Mouse (Mus musculus) megakaryocyte, embryonic 14.5 days (primary cell): Measurements from ENCODE around the gene Mpdu1. TPM values are rescaled to one million over a fixed set of nuclear protein-coding genes. Genes with fewer than 3 reads are reported as not detected.

Experiments used
- H3K27me3 ChIP-seq: replicated peaks from 2 replicates; pipeline ENCODE3; 2012; ENCODE audit warnings: inconsistent platforms
- H3K36me3 ChIP-seq: replicated peaks from 2 replicates; pipeline ENCODE3; 2012; ENCODE audit warnings: low read length, inconsistent platforms, mixed read lengths
- H3K4me1 ChIP-seq: 2 replicates; pipeline ENCODE4 v1.6.1; 2012; ENCODE audit warnings: inconsistent platforms
- H3K4me3 ChIP-seq: replicated peaks from 2 replicates; pipeline ENCODE3; 2012; ENCODE audit warnings: moderate library complexity, mild to moderate bottlenecking, inconsistent platforms
- H3K9me3 ChIP-seq: 2 replicates; pipeline ENCODE4 v1.6.1; 2012; ENCODE audit warnings: inconsistent platforms
- FLI1 ChIP-seq: IDR thresholded peaks from 2 replicates; pipeline ENCODE4 v1.6.1; 2012; ENCODE audit warnings: low read length, inconsistent platforms, mixed read lengths
- GATA1 ChIP-seq: IDR thresholded peaks from 3 replicates; pipeline ENCODE4 v1.6.1; 2012; ENCODE audit warnings: mixed read lengths, low read length, inconsistent platforms, borderline replicate concordance
- polyA plus RNA-seq: library from polyadenylated mRNA; stranded (reverse); fragments of >175 nt; gene quantifications from 2 replicates; pipeline ENCODE4 v1.2.3, GENCODE M21; 2012; ENCODE audit warnings: low replicate concordance; ENCODE audit not compliant: insufficient read depth

Gene Mpdu1
- polyA plus RNA-seq, 1 experiment, result 31.6 TPM

GRCm38 (mm10) chr11:69692196-69692811, 29.9 kb upstream of the Mpdu1 start:
- peaks cover 65% of the 10 kb centered on the region for H3K4me1 ChIP-seq
- peak overlapping the region; percentile 74 for H3K4me3 ChIP-seq
- no peaks in the 10 kb centered on the region for H3K9me3 ChIP-seq
- no peak for TF ChIP-seq GATA1
- no peak for TF ChIP-seq FLI1
- peaks cover 6% of the 10 kb centered on the region for H3K27me3 ChIP-seq
- H3K36me3 ChIP-seq, result no peaks in the 10 kb centered on the region

DNA sequence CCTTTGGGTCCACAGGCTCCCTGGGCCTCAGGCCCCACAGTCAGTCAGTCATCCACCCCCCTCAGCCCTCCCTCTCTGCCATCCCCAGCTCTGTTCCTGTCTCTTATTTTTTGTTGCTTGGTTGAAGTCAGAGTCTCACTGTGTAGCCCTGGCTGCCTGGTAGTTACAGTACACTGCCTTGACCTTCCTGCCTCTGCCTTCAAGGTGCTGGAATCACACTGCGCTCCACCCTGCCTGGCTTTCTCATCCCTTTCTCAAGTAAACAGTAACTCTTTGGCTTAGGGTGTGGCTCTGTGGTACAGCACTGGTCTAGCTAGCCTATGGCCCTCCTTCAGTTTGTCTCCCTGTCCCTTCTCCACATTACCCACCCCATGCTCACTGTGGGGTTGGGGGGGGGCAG, 27.4 kb upstream of the Mpdu1 start:
- H3K27me3 ChIP-seq, result peaks cover 7% of the 10 kb centered on the region
- H3K4me3 ChIP-seq, result no peak overlapping the region
- H3K4me1 ChIP-seq, result peaks cover 72% of the 10 kb centered on the region
- no peaks in the 10 kb centered on the region for H3K9me3 ChIP-seq
- TF ChIP-seq GATA1 (no peak), FLI1 (no peak)
- no peaks in the 10 kb centered on the region for H3K36me3 ChIP-seq

DNA sequence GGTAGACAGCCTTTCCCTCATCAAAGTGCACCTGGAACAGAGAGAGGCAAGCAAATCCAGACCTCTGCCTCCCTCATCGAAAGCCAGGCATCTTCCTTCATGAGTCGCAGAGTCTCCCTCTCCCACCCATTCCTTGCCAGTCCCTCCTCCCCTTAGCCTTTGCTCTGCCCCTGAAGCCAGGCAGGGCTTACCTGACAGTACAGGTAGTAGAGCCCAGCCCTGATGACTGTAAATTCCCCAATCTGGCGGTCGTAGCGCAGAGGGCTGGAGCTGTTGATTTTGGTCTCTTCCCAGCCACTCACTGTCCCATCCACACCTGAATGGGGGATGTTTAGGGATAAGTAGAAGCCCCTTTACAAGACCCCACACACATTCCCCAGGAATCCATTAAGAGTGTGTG, 24.6 kb upstream of the Mpdu1 start:
- no peak overlapping the region for H3K4me3 ChIP-seq
- H3K36me3 ChIP-seq, result no peaks in the 10 kb centered on the region
- no peaks in the 10 kb centered on the region for H3K9me3 ChIP-seq
- peaks cover 15% of the 10 kb centered on the region for H3K27me3 ChIP-seq
- peaks cover 73% of the 10 kb centered on the region for H3K4me1 ChIP-seq
- no peak for TF ChIP-seq GATA1

- H3K27me3 ChIP-seq, result peaks cover 15% of the 10 kb centered on the region
- peaks cover 66% of the 10 kb centered on the region for H3K4me1 ChIP-seq
- no peak overlapping the region for H3K4me3 ChIP-seq
- no peaks in the 10 kb centered on the region for H3K9me3 ChIP-seq
- H3K36me3 ChIP-seq, result no peaks in the 10 kb centered on the region
- TF ChIP-seq GATA1 (no peak), FLI1 (no peak)
Measured at GRCm38 (mm10) chr11:69686377-69686776, 23.9 kb upstream of the Mpdu1 start.

- Histone ChIP-seq H3K27me3 (peaks cover 15% of the 10 kb centered on the region), H3K36me3 (no peaks in the 10 kb centered on the region), H3K4me3 (no peak within 1 kb of the TSS), H3K4me1 (peaks cover 64% of the 10 kb centered on the region), H3K9me3 (no peaks in the 10 kb centered on the region)
- no peak for TF ChIP-seq GATA1
- TF ChIP-seq FLI1, result no peak
Measured at GRCm38 (mm10) chr11:69685526-69686148, 23.2 kb upstream of the Mpdu1 start, which contains the start of gene Tnfsf13. Tnfsf13 (minus strand) TSS chr11:69685784.

GRCm38 (mm10) chr11:69684936-69685335, 22.5 kb upstream of the Mpdu1 start:
- Histone ChIP-seq H3K4me3 (no peak overlapping the region), H3K4me1 (peaks cover 65% of the 10 kb centered on the region)

DNA sequence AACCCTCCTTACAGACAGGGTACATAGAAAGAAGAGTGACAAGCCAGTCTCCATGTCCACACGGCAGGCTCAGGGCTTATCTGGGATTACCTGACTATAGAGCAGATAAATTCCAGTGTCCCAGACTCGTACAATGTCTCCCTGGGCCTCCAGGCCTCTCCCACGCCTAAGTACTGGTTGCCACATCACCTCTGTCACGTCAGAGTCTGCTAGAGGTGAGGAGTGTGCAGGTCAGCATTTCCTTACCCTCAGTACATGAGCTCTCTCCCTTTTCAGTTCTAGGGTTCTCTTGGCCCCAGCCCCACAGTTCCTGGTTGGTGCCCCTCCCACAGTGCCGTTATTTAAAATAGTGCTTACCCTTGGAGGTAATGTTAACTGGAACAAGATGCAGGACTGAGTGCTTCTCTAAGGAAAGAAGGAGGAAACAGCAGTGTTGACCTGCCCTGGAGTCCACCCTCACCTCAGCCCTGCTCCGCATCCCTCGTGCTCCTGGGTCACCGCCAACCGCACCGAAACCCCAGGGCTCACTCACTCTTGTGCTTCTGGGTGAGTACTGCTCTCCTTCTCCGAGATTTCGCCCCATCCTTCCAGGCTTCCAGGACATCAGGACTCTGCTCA, 21.8 kb upstream of the Mpdu1 start:
- Histone ChIP-seq H3K4me3 (peak overlapping the region; percentile 3), H3K4me1 (peaks cover 64% of the 10 kb centered on the region)
- TF ChIP-seq FLI1 (no peak), GATA1 (no peak)

More at GRCm38 (mm10) chr11:69684936-69685335, 22.5 kb upstream of the Mpdu1 start:
- TF ChIP-seq FLI1 (no peak), GATA1 (no peak)
- H3K27me3 ChIP-seq, result peaks cover 15% of the 10 kb centered on the region
- peaks cover 6% of the 10 kb centered on the region for H3K36me3 ChIP-seq
- no peaks in the 10 kb centered on the region for H3K9me3 ChIP-seq

GRCm38 (mm10) chr11:69683576-69683975, 21.1 kb upstream of the Mpdu1 start:
- no peak for TF ChIP-seq GATA1
- no peak for TF ChIP-seq FLI1
- peaks cover 61% of the 10 kb centered on the region for H3K4me1 ChIP-seq
- H3K36me3 ChIP-seq, result peaks cover 17% of the 10 kb centered on the region
- H3K27me3 ChIP-seq, result peaks cover 15% of the 10 kb centered on the region
- H3K9me3 ChIP-seq, result no peaks in the 10 kb centered on the region
- no peak overlapping the region for H3K4me3 ChIP-seq

More for the DNA sequence above, 21.8 kb upstream of the Mpdu1 start:
- peaks cover 12% of the 10 kb centered on the region for H3K36me3 ChIP-seq
- peaks cover 15% of the 10 kb centered on the region for H3K27me3 ChIP-seq
- no peaks in the 10 kb centered on the region for H3K9me3 ChIP-seq

DNA sequence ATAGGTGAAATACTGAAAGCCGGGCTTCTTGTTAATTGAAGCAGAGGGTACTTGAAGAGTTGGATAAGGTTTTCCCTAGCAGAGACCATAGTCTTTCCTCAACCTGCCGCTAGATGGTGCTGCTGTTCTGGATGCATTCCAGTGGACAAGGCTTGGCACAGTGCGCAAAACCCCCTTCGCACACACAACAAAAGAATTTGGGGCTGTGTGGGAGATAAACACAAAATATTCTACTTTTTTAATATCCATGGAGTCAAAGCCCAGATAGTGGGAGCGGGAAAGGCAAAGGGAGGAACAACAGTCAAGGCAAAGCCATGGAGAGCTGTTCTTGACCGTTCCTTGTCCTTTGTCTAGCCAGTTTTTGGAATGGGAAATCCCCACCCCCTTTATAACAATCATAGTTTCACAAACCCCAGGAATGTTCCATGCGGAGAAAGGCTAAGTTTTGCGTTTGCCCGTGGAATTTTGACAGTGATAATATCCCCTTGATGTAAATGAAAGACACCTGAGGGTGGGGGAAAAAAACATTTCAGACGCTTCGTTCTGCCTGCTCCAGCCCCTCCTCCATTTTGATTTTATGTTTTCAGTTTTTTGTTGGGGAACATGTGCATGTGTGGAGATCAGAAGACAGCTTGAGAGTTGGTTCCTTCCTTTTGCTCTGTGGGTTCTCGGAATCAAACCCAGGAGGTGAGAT, 20.5 kb upstream of the Mpdu1 start:
- peaks cover 62% of the 10 kb centered on the region for H3K4me1 ChIP-seq
- H3K27me3 ChIP-seq, result peaks cover 15% of the 10 kb centered on the region
- no peaks in the 10 kb centered on the region for H3K9me3 ChIP-seq
- H3K36me3 ChIP-seq, result peaks cover 23% of the 10 kb centered on the region
- TF ChIP-seq GATA1 (no peak), FLI1 (no peak)
- peak overlapping the region; percentile 95 for H3K4me3 ChIP-seq
